37 mouse cellular contexts compared by ENCODE assay signal in the genomic region with DNA sequence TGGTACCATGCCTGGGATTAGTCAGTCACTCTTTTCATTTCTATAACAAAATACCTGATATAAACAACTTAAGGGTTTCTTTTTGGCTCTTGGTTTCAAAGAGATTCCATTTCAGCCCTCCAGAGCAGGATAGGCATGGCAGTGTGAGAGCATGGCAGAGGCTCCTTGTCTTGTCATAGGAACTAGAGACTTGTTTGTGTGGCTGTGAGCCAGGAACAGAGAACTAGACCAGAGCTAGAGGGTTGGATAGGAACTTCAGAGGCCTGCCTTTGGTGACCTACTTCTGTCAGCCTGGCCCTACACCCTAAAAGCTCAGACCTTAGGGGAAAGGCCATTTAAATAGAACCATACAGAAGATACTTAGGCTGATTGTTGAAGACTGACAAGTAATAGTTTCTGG. TPM values are rescaled to one million over a fixed set of nuclear protein-coding genes. Genes with fewer than 3 reads are reported as not detected.
"Had no signal": no experiment of that assay in that cellular context is flagged by ENCODE, and none has a peak within 500 bp of the region (broad histone marks: within the 10 kb centered on the region; RNA-seq: fewer than 3 reads in every experiment).

No protein-coding gene starts in this region.

- DNase-seq: gastrocnemius, postnatal 36 days; heart, postnatal 10 days; kidney, adult 11 months; kidney, adult 2 months; kidney, adult 9 months; kidney, postnatal 14 days; kidney, postnatal 36 days; layer of hippocampus, adult 9-11 months; layer of hippocampus, postnatal 36 days; left cerebral cortex, postnatal 4 days had no signal

- H3K4me1 ChIP-seq: heart, embryonic 10.5 days; heart, embryonic 12.5 days; hindbrain, embryonic 13.5 days; hindbrain, embryonic 15.5 days; kidney, embryonic 15.5 days; limb, embryonic 13.5 days; limb, embryonic 15.5 days had no signal

- H3K27ac ChIP-seq: heart, embryonic 10.5 days; hindbrain, embryonic 13.5 days; hindbrain, embryonic 15.5 days; hindbrain, postnatal 0 days; kidney, embryonic 15.5 days; kidney, postnatal 0 days; limb, embryonic 13.5 days; limb, embryonic 15.5 days; liver, embryonic 12.5 days; liver, embryonic 14.5 days had no signal

- H3K4me2 ChIP-seq: heart, embryonic 12.5 days; hindbrain, embryonic 13.5 days; hindbrain, embryonic 15.5 days; kidney, embryonic 15.5 days; limb, embryonic 13.5 days; limb, embryonic 15.5 days; liver, embryonic 12.5 days had no signal

- H3K9ac ChIP-seq: heart, embryonic 12.5 days; hindbrain, embryonic 13.5 days; hindbrain, embryonic 15.5 days; kidney, embryonic 15.5 days; limb, embryonic 13.5 days; limb, embryonic 15.5 days; liver, embryonic 12.5 days; liver, embryonic 14.5 days had no signal

- ATAC-seq: hindbrain, postnatal 0 days; intestine, embryonic 16.5 days; liver, embryonic 12.5 days had no signal

- H3K9me3 ChIP-seq: heart, embryonic 10.5 days; hindbrain, embryonic 13.5 days; hindbrain, embryonic 15.5 days; kidney, embryonic 15.5 days; limb, embryonic 15.5 days; liver, embryonic 12.5 days had no signal

- H3K4me3 ChIP-seq: heart, embryonic 10.5 days; heart, embryonic 12.5 days; hindbrain, embryonic 13.5 days; hindbrain, embryonic 15.5 days; kidney, embryonic 15.5 days; limb, embryonic 13.5 days; limb, embryonic 15.5 days; liver, embryonic 12.5 days had no signal

- H3K27me3 ChIP-seq: heart, embryonic 12.5 days; hindbrain, embryonic 13.5 days; hindbrain, embryonic 15.5 days; kidney, embryonic 15.5 days; limb, embryonic 13.5 days; limb, embryonic 15.5 days; liver, embryonic 12.5 days had no signal

RNA-seq across cellular contexts. Expression of a gene that starts 17.4 kb away (rescaled TPM):
- total RNA-seq: gastrocnemius, adult 8-10 months; gastrocnemius, postnatal 36 days; heart, adult 18-20 months; heart, adult 8-10 months; heart, postnatal 10 days; heart, postnatal 25 days; hematopoietic stem cell, adult 5-6 weeks; hindbrain, postnatal 0 days; layer of hippocampus, adult 18-20 months; layer of hippocampus, adult 8-10 months; layer of hippocampus, postnatal 14 days; left cerebral cortex, adult 18-20 months; left cerebral cortex, postnatal 4 days; liver, adult 2 months had no signal
- polyA plus RNA-seq: heart, embryonic 10.5 days; heart, embryonic 12.5 days; heart, embryonic 14.5 days; heart, embryonic 16.5 days; hindbrain, embryonic 11.5 days; hindbrain, embryonic 13.5 days; hindbrain, embryonic 15.5 days; hindbrain, postnatal 0 days; intestine, embryonic 14.5 days; intestine, embryonic 16.5 days; kidney, embryonic 15.5 days; kidney, postnatal 0 days; limb, embryonic 11.5 days; limb, embryonic 13.5 days; liver, adult 2 months; liver, embryonic 12.5 days had no signal
